ENCODE assay signal across 8 mouse cellular contexts in the genomic region with DNA sequence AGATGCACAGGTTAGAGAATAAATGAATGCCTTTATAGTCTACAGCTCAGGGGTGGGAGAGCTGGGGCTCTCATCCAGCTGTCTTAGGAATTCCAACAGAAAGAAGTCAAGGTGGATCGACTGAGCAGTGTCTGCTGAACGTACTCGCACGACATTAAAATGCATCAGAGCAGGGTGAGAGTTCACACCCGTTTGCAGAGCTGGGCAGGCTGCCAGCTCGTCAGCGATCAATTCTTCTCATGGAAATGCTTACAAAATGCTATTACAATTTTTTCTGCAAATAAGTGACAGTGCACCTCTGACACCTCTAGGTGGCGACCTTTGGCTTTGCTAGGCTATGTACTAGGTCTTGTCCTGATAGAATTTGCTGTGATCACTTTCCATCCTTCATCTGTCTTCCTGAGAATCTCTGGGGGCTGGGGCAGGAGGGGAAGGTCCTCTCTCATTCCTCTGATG.
DNase-seq lines count a peak whose midpoint lies in the region; ATAC-seq and TF ChIP-seq lines count a peak whose summit lies in the region.

No protein-coding gene starts in this region.

- no peak overlapping the region for H3K27ac ChIP-seq in embryonic facial prominence, embryonic 14.5 days (replicated peaks; ENCODE audit: low read depth, low read length)
- no peak overlapping the region for H3K27ac ChIP-seq in liver, adult 2 months (replicated peaks; ENCODE audit: insufficient read depth, low read depth, low read length)

- H3K27me3 ChIP-seq in embryonic facial prominence, embryonic 14.5 days (replicated peaks; ENCODE audit: control insufficient read depth, insufficient read depth, low read length) = no peaks in the 10 kb centered on the region
- H3K27me3 ChIP-seq in liver, adult 2 months (ENCODE audit: control insufficient read depth, insufficient read depth, low read length) = no peaks in the 10 kb centered on the region

- DNase-seq in gastrocnemius, postnatal 10 days = peak; percentile 5
- no peak for DNase-seq in gastrocnemius, adult 18-20 months (ENCODE audit: low spot score)
- peak; percentile 3 for DNase-seq in adrenal gland, adult 8-10 months
- peak; percentile 69 for DNase-seq in embryonic facial prominence, embryonic 14.5 days (ENCODE audit: low spot score)
- DNase-seq in kidney, postnatal 14 days = peak; percentile 7
- DNase-seq in liver, adult 2 months (ENCODE audit: extremely low read depth, low read depth, low spot score) = peak; percentile 56
- peak; percentile 57 for DNase-seq in right cerebral cortex, postnatal 14 days
- no peak for DNase-seq in spleen, adult 18-20 months

- no peak overlapping the region for H3K9ac ChIP-seq in embryonic facial prominence, embryonic 14.5 days (ENCODE audit: low read depth, low read length)
- no peak overlapping the region for H3K9ac ChIP-seq in liver, adult 2 months (ENCODE audit: low read depth, low read length)

- no peaks in the 10 kb centered on the region for H3K9me3 ChIP-seq in embryonic facial prominence, embryonic 14.5 days (ENCODE audit: control insufficient read depth, low read length)

- H3K4me1 ChIP-seq in embryonic facial prominence, embryonic 14.5 days (ENCODE audit: control insufficient read depth, insufficient read depth, low read length) = no peaks in the 10 kb centered on the region
- H3K4me1 ChIP-seq in liver, adult 2 months (ENCODE audit: control insufficient read depth, insufficient read depth, low read length) = no peaks in the 10 kb centered on the region

- peak; percentile 28; the same call in 1 of the 2 replicates for TF ChIP-seq CTCF in liver, adult 2 months (IDR thresholded peaks at IDR 0.05; ENCODE audit: low read depth, low read length)

- H3K4me2 ChIP-seq in embryonic facial prominence, embryonic 14.5 days (ENCODE audit: low read depth, low read length) = no peak overlapping the region

- no peaks in the 10 kb centered on the region for H3K79me2 ChIP-seq in liver, adult 2 months (ENCODE audit: control insufficient read depth, insufficient read depth, low read length)

- ATAC-seq in embryonic facial prominence, embryonic 14.5 days (ENCODE audit: low read depth) = 0 out of 2 replicates have a peak, but pooled peaks have one; percentile 44

- WGBS in embryonic facial prominence, embryonic 14.5 days = 29% methylated on average over 8 of the region's 8 CpGs
- WGBS in liver, adult 2 months = 27% methylated on average over 8 of the region's 8 CpGs

- no peaks in the 10 kb centered on the region for H3K36me3 ChIP-seq in embryonic facial prominence, embryonic 14.5 days (ENCODE audit: control insufficient read depth, insufficient read depth, low read length)
- H3K36me3 ChIP-seq in liver, adult 2 months (ENCODE audit: control insufficient read depth, insufficient read depth, low read length) = no peaks in the 10 kb centered on the region

- no peak overlapping the region for H3K4me3 ChIP-seq in embryonic facial prominence, embryonic 14.5 days (ENCODE audit: low read depth, low read length)
- H3K4me3 ChIP-seq in liver, adult 2 months (ENCODE audit: insufficient read depth, low read depth, low read length) = no peak overlapping the region

- TF ChIP-seq POLR2A in liver, adult 2 months (IDR thresholded peaks at IDR 0.05; ENCODE audit: extremely low read depth, insufficient read depth, low read length) = no peak

Comparison
In these comparisons a context has a peak if more than half of its experiments do, and no peak if none do; other contexts are left out.
1. DNase-seq: peak in gastrocnemius, postnatal 10 days (single experiment), adrenal gland, adult 8-10 months (single experiment), embryonic facial prominence, embryonic 14.5 days (single experiment), kidney, postnatal 14 days (single experiment), liver, adult 2 months (single experiment) and right cerebral cortex, postnatal 14 days (single experiment); none in gastrocnemius, adult 18-20 months (single experiment) and spleen, adult 18-20 months (0 of 2).